Mouse (Mus musculus): ENCODE results near the gene Nedd4. TPM values are rescaled to one million over a fixed set of nuclear protein-coding genes. Genes with fewer than 3 reads are reported as not detected.

Gene Nedd4
- polyA plus RNA-seq, 1 experiment = 80.4 TPM

DNA sequence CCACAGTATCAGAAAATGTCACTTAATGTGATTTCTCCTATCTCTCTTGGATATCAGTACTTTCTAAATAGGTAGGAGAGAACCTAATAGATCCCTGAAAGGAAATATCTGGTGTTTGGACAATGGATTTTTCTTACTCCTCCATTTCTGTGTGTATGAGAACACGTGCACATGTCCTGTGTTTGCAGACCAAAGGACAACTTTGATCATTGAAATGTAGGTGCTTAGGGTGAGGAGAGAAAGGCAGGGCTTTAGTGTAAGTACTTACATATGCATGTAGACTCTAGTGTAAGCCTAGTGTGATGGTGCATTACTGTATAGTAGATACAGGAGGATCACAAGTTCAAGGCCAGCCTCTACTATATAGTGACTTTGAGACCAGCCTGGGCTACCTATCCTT is 21.1 kb downstream of the Nedd4 start:
- WGBS = 100% methylated on average over 1 of the region's 1 CpGs
- TF ChIP-seq POLR2A (IDR thresholded peaks at IDR 0.05; ENCODE audit: control insufficient read depth, extremely low read depth, insufficient read depth, low read length, poor library complexity) = no peak
- no peak for TF ChIP-seq CTCF (IDR thresholded peaks at IDR 0.05; ENCODE audit: borderline replicate concordance, control insufficient read depth, extremely low read depth, insufficient read depth, low read length, poor library complexity)
- H3K36me3 ChIP-seq (ENCODE audit: control insufficient read depth, insufficient read depth, low read length) = peaks cover 30% of the 10 kb centered on the region
- DNase-seq = no peak
- no peak overlapping the region for H3K4me3 ChIP-seq (ENCODE audit: control insufficient read depth, insufficient read depth, low read length)
- no peaks in the 10 kb centered on the region for H3K27me3 ChIP-seq (ENCODE audit: control insufficient read depth, insufficient read depth, low read length)
- no peak overlapping the region for H3K27ac ChIP-seq (ENCODE audit: control insufficient read depth, insufficient read depth, low read length)
- H3K4me1 ChIP-seq (replicated peaks; ENCODE audit: control insufficient read depth, insufficient read depth, low read length) = peaks cover 4% of the 10 kb centered on the region

DNA sequence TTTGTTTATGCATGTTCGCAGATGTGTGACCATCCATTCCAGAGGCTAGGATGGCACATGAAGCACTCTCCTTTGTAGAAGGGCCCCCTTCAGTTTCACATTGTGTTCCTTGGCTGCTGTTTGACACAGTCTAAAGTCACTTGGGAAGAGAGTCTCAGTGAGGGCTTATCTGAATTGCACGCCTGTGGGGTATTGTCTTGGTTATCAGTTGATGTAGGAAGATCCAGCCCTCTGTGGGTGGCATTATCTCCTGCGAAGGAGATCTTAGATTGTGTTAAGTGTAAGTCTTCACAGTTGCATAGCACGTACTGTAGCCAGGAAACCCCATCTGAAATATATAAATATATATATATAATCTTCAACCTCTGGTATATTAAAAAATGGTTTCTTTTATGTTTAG is 23.1 kb downstream of the Nedd4 start:
- TF ChIP-seq CTCF (IDR thresholded peaks at IDR 0.05; ENCODE audit: borderline replicate concordance, control insufficient read depth, extremely low read depth, insufficient read depth, low read length, poor library complexity) = no peak
- TF ChIP-seq POLR2A (IDR thresholded peaks at IDR 0.05; ENCODE audit: control insufficient read depth, extremely low read depth, insufficient read depth, low read length, poor library complexity) = no peak
- 96% methylated on average over 4 of the region's 4 CpGs for WGBS
- peaks cover 35% of the 10 kb centered on the region for H3K36me3 ChIP-seq (ENCODE audit: control insufficient read depth, insufficient read depth, low read length)
- no peak overlapping the region for H3K27ac ChIP-seq (ENCODE audit: control insufficient read depth, insufficient read depth, low read length)
- no peaks in the 10 kb centered on the region for H3K27me3 ChIP-seq (ENCODE audit: control insufficient read depth, insufficient read depth, low read length)
- no peak overlapping the region for H3K4me3 ChIP-seq (ENCODE audit: control insufficient read depth, insufficient read depth, low read length)
- no peak for DNase-seq
- H3K4me1 ChIP-seq (replicated peaks; ENCODE audit: control insufficient read depth, insufficient read depth, low read length) = no peaks in the 10 kb centered on the region

DNA sequence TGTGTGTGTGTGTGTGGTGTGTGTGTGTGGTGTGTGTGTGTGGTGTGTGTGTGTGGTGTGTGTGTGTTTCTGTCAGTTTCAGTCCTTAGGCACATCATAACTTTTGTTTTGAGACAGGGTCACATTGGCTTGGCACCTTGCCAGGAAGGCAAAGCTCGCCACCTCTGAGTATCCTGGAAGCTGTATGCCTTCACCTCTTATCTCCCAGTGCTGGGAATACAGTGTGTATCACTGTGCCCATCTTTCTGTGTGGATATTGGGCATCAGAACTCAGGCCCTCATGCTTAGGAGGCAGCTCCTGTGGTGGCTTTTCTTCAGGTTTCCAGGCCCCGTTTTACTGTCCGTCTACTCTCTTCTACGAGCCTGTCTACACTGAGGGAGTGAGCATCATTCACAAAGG is 24.4 kb downstream of the Nedd4 start:
- no peaks in the 10 kb centered on the region for H3K27me3 ChIP-seq (ENCODE audit: control insufficient read depth, insufficient read depth, low read length)
- 87% methylated on average over 4 of the region's 4 CpGs for WGBS
- TF ChIP-seq POLR2A (IDR thresholded peaks at IDR 0.05; ENCODE audit: control insufficient read depth, extremely low read depth, insufficient read depth, low read length, poor library complexity) (no peak), CTCF (IDR thresholded peaks at IDR 0.05; ENCODE audit: borderline replicate concordance, control insufficient read depth, extremely low read depth, insufficient read depth, low read length, poor library complexity) (no peak)
- peaks cover 35% of the 10 kb centered on the region for H3K36me3 ChIP-seq (ENCODE audit: control insufficient read depth, insufficient read depth, low read length)
- no peak overlapping the region for H3K27ac ChIP-seq (ENCODE audit: control insufficient read depth, insufficient read depth, low read length)
- H3K4me3 ChIP-seq (ENCODE audit: control insufficient read depth, insufficient read depth, low read length) = no peak overlapping the region
- no peak for DNase-seq
- H3K4me1 ChIP-seq (replicated peaks; ENCODE audit: control insufficient read depth, insufficient read depth, low read length) = no peaks in the 10 kb centered on the region

DNA sequence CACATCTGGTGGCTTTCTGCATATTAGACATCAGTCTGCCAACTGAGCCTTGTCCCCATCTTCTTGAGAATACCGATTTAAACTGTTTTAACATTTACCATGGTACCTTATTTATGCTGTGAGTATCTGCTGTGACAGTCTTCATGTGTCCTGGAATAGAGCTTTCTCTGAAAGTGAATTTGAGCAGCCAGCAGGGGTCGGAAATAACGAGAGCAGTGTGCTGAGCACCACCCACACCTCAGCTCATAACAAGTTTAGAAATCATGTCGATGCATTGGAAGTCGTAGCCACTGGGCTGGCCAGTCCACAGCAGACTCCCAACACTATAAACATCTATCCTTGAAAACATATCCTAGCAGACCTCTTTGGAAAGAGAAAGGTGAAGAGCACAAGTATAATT is 27.4 kb downstream of the Nedd4 start:
- no peak for TF ChIP-seq POLR2A (IDR thresholded peaks at IDR 0.05; ENCODE audit: control insufficient read depth, extremely low read depth, insufficient read depth, low read length, poor library complexity)
- no peak for TF ChIP-seq CTCF (IDR thresholded peaks at IDR 0.05; ENCODE audit: borderline replicate concordance, control insufficient read depth, extremely low read depth, insufficient read depth, low read length, poor library complexity)
- Histone ChIP-seq H3K4me3 (ENCODE audit: control insufficient read depth, insufficient read depth, low read length) (no peak overlapping the region), H3K27ac (ENCODE audit: control insufficient read depth, insufficient read depth, low read length) (no peak overlapping the region), H3K27me3 (ENCODE audit: control insufficient read depth, insufficient read depth, low read length) (no peaks in the 10 kb centered on the region), H3K36me3 (ENCODE audit: control insufficient read depth, insufficient read depth, low read length) (peaks cover 47% of the 10 kb centered on the region), H3K4me1 (replicated peaks; ENCODE audit: control insufficient read depth, insufficient read depth, low read length) (no peaks in the 10 kb centered on the region)
- DNase-seq = no peak
- 93% methylated on average over 5 of the region's 5 CpGs for WGBS

DNA sequence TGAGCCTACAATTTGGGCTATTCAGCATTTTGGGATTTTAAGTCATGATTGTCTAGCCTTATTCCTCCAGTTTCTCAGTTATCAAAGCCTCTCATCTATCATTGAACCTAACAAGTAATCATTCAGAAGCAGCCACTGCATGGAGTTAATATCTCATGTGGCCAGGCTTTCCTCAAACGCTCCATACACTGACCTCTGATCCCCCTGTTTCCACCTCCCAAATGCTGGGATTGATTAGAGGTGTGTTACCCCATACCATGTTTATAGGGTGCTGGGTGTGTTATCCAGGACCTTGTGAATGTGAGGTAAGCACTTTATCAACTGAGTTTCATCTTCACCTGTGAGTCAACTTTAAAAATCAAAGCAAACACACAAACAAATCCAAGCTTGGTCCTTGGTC is 28.7 kb downstream of the Nedd4 start:
- H3K27ac ChIP-seq (ENCODE audit: control insufficient read depth, insufficient read depth, low read length) = no peak overlapping the region
- no peaks in the 10 kb centered on the region for H3K27me3 ChIP-seq (ENCODE audit: control insufficient read depth, insufficient read depth, low read length)
- no peak for DNase-seq
- TF ChIP-seq POLR2A (IDR thresholded peaks at IDR 0.05; ENCODE audit: control insufficient read depth, extremely low read depth, insufficient read depth, low read length, poor library complexity) = no peak
- peaks cover 46% of the 10 kb centered on the region for H3K36me3 ChIP-seq (ENCODE audit: control insufficient read depth, insufficient read depth, low read length)
- no peak overlapping the region for H3K4me3 ChIP-seq (ENCODE audit: control insufficient read depth, insufficient read depth, low read length)
- WGBS = 95% methylated on average over 1 of the region's 1 CpGs
- no peaks in the 10 kb centered on the region for H3K4me1 ChIP-seq (replicated peaks; ENCODE audit: control insufficient read depth, insufficient read depth, low read length)

DNA sequence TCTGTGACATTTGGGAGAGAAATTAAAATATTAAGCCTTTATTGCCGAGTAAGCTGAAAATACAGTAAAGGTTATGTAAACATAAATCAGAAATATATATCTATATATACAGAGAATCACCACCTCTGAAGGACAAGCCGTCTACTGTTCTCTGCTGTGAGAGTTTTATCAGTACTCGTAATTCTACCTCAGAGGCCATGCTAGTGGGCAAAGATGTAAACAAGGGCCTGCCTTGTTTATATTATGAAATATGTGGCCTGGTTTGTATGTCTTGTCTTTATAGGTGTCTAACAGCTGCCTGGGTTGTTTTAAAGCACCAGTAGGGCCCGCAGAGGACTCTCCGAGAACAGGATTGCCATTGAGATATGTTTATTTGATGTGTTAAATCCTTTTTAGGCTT is 29.8 kb downstream of the Nedd4 start:
- DNase-seq = no peak
- 97% methylated on average over 5 of the region's 5 CpGs for WGBS
- peaks cover 35% of the 10 kb centered on the region for H3K36me3 ChIP-seq (ENCODE audit: control insufficient read depth, insufficient read depth, low read length)
- H3K4me1 ChIP-seq (replicated peaks; ENCODE audit: control insufficient read depth, insufficient read depth, low read length) = no peaks in the 10 kb centered on the region
- no peaks in the 10 kb centered on the region for H3K27me3 ChIP-seq (ENCODE audit: control insufficient read depth, insufficient read depth, low read length)
- H3K4me3 ChIP-seq (ENCODE audit: control insufficient read depth, insufficient read depth, low read length) = no peak overlapping the region
- TF ChIP-seq CTCF (IDR thresholded peaks at IDR 0.05; ENCODE audit: borderline replicate concordance, control insufficient read depth, extremely low read depth, insufficient read depth, low read length, poor library complexity) = no peak
- TF ChIP-seq POLR2A (IDR thresholded peaks at IDR 0.05; ENCODE audit: control insufficient read depth, extremely low read depth, insufficient read depth, low read length, poor library complexity) = no peak
- H3K27ac ChIP-seq (ENCODE audit: control insufficient read depth, insufficient read depth, low read length) = no peak overlapping the region

DNA sequence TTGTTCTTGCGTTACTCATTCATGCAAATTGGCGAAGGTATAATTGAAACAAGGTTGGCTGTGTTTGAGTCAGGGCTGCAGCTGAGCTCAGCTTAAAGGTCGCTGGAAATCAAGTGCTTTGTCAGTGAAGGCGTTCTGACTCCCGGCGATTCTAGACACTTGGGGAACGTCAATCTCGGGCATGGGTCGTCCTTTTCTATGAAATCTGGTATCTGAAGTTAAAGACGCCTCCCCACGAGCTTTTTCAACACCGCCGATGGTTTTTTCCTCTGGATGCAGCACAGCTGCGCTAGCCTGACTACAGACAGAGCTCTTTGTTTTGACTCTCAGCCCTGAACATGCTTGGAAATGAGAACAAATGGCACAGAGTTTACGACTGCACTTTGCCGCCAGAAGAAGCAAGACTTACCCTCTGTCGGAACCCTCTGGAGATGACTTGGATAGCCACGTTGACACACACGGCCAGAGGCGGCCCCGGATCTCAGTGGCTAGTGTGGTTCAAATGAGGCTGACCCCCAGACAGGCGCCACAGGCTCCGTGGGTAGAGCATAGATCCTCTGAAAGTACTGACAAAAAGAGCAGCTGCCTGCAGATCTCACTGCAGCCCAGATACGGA is 31.0 kb downstream of the Nedd4 start:
- Histone ChIP-seq H3K4me3 (ENCODE audit: control insufficient read depth, insufficient read depth, low read length) (no peak overlapping the region), H3K4me1 (replicated peaks; ENCODE audit: control insufficient read depth, insufficient read depth, low read length) (no peaks in the 10 kb centered on the region), H3K27ac (ENCODE audit: control insufficient read depth, insufficient read depth, low read length) (no peak overlapping the region), H3K27me3 (ENCODE audit: control insufficient read depth, insufficient read depth, low read length) (no peaks in the 10 kb centered on the region), H3K36me3 (ENCODE audit: control insufficient read depth, insufficient read depth, low read length) (peaks cover 22% of the 10 kb centered on the region)
- TF ChIP-seq CTCF (IDR thresholded peaks at IDR 0.05; ENCODE audit: borderline replicate concordance, control insufficient read depth, extremely low read depth, insufficient read depth, low read length, poor library complexity) (no peak), POLR2A (IDR thresholded peaks at IDR 0.05; ENCODE audit: control insufficient read depth, extremely low read depth, insufficient read depth, low read length, poor library complexity) (no peak)
- no peak for DNase-seq
- WGBS = 95% methylated on average over 24 of the region's 24 CpGs
